Mouse (Mus musculus) heart, adult 2 months (tissue): ENCODE data around the gene Syp. TPM values are rescaled to one million over a fixed set of nuclear protein-coding genes. Genes with fewer than 3 reads are reported as not detected.

Source experiments
- DNase-seq, 2 experiments: peaks; one replicate each; pipeline ENCODE4 v3.0.0; 2021
- H3K27ac ChIP-seq: fragments of 200-600 bp; 2 replicates; pipeline ENCODE4 v1.8.1; 2022
- H3K27me3 ChIP-seq: fragments of 200-500 bp; 2 replicates; pipeline ENCODE4 v1.6.1; 2012; ENCODE audit warnings: mild to moderate bottlenecking, low read length, inconsistent platforms, mixed read lengths; ENCODE audit not compliant: control insufficient read depth, insufficient read depth
- H3K36me3 ChIP-seq: fragments of 200-500 bp; 2 replicates; pipeline ENCODE4 v1.6.1; 2012; ENCODE audit warnings: low read length, inconsistent platforms; ENCODE audit not compliant: control insufficient read depth, insufficient read depth
- H3K4me1 ChIP-seq: fragments of 200-500 bp; 2 replicates; pipeline ENCODE4 v1.6.1; 2011; ENCODE audit warnings: low read length; ENCODE audit not compliant: control insufficient read depth, insufficient read depth
- H3K4me3 ChIP-seq: fragments of 200-600 bp; 2 replicates; pipeline ENCODE4 v1.8.1; 2022
- H3K79me2 ChIP-seq: fragments of 200-500 bp; replicated peaks from 2 replicates; pipeline ENCODE4 v1.6.1; 2012; ENCODE audit warnings: mild to moderate bottlenecking, inconsistent platforms, low read length, moderate library complexity, mixed read lengths; ENCODE audit not compliant: control insufficient read depth, insufficient read depth
- H3K9ac ChIP-seq: fragments of 200-500 bp; 2 replicates; pipeline ENCODE4 v1.6.1; 2012; ENCODE audit warnings: low read depth, mild to moderate bottlenecking, control low read depth, inconsistent platforms, low read length, mixed read lengths
- CTCF ChIP-seq: fragments of 200-600 bp; IDR thresholded peaks from 2 replicates; pipeline ENCODE4 v1.8.1; 2022; ENCODE audit warnings: antibody characterized with exemption, mild to moderate bottlenecking, moderate library complexity
- EP300 ChIP-seq: fragments of 200-500 bp; IDR thresholded peaks from 2 replicates; pipeline ENCODE4 v1.6.1; 2011; ENCODE audit warnings: low read depth, low read length, control low read depth; ENCODE audit not compliant: insufficient read depth
- POLR2A ChIP-seq: fragments of 200-500 bp; IDR thresholded peaks from 2 replicates; pipeline ENCODE4 v1.6.1; 2011; ENCODE audit warnings: mild to moderate bottlenecking, low read depth, low read length, control low read depth; ENCODE audit not compliant: insufficient read depth
- WGBS: fragments of 180-500 bp; shearing (Covaris S2); methylation state at CpG from one replicate; pipeline ENCODE4 v1.1.7; 2018; 5-methylcytosine and 5-hydroxymethylcytosine counted together
- intact Hi-C: fragments of 180-260 bp; cut with DNase I; formaldehyde crosslinking; loops from one replicate; pipeline ENCODE4 v1.15.1; 2025
- polyA plus RNA-seq: library from polyadenylated mRNA; depleted of rRNA; stranded (reverse); fragments of >200 nt; gene quantifications from 2 replicates; pipeline ENCODE4 v1.2.3, GENCODE M21; 2012
- total RNA-seq, 2 experiments: library from RNA; stranded (reverse); gene quantifications; 2 replicates each; pipeline ENCODE4 v1.2.3; 2021

Syp gene
- total and polyA plus RNA-seq, 3 experiments, result 2.6 to 4.2 (median 3.4) TPM

GRCm38 (mm10) chrX:7665739-7666502, 27.6 kb downstream of the Syp start:
- Histone ChIP-seq H3K4me3 (no peak overlapping the region), H3K4me1 (peaks cover 8% of the 10 kb centered on the region), H3K36me3 (peaks cover 15% of the 10 kb centered on the region), H3K27me3 (no peaks in the 10 kb centered on the region), H3K9ac (no peak overlapping the region; the same call in 1 of the 2 replicates), H3K79me2 (no peaks in the 10 kb centered on the region), H3K27ac (no peak overlapping the region)
- no peak for TF ChIP-seq CTCF
- TF ChIP-seq EP300, result no peak
- no peak for TF ChIP-seq POLR2A
- WGBS, result 70% methylated on average over 21 of the region's 21 CpGs
- intact Hi-C loops, result no loop called here
- no peak for DNase-seq

GRCm38 (mm10) chrX:7670390-7670881, 32.2 kb downstream of the Syp start:
- peak; percentile 82 to 84 for DNase-seq
- Histone ChIP-seq H3K36me3 (peaks cover 4% of the 10 kb centered on the region), H3K79me2 (no peaks in the 10 kb centered on the region), H3K9ac (peak overlapping the region; percentile 87), H3K4me1 (peaks cover 3% of the 10 kb centered on the region; the same call in 1 of the 2 replicates), H3K4me3 (peak overlapping the region; percentile 59), H3K27ac (peak overlapping the region; percentile 74), H3K27me3 (no peaks in the 10 kb centered on the region)
- 19% methylated on average over 19 of the region's 19 CpGs for WGBS
- intact Hi-C loops, result no loop called here
- TF ChIP-seq EP300 (no peak), POLR2A (no peak), CTCF (no peak)

GRCm38 (mm10) chrX:7670921-7671623, 32.8 kb downstream of the Syp start, which contains the start of gene Plp2:
Plp2 (minus strand) TSS chrX:7671390.
- peak; percentile 64 to 67 for DNase-seq
- TF ChIP-seq CTCF (no peak), POLR2A (peak; percentile 24; the same call in 1 of the 2 replicates)

GRCm38 (mm10) chrX:7672739-7673138, 34.5 kb downstream of the Syp start:
- intact Hi-C loops, result no loop called here
- H3K27ac ChIP-seq, result no peak overlapping the region
- DNase-seq, result no peak

More at GRCm38 (mm10) chrX:7670921-7671623, 32.8 kb downstream of the Syp start, which contains the start of gene Plp2:
- Histone ChIP-seq H3K4me3 (peak within 1 kb of the TSS; percentile 59), H3K9ac (peak within 1 kb of the TSS; percentile 87), H3K79me2 (no peaks in the 10 kb centered on the region), H3K4me1 (peaks cover 3% of the 10 kb centered on the region; the same call in 1 of the 2 replicates), H3K36me3 (peaks cover under 1% of the 10 kb centered on the region), H3K27me3 (no peaks in the 10 kb centered on the region), H3K27ac (peak within 1 kb of the TSS; percentile 74)
- 17% methylated on average over 36 of the region's 36 CpGs for WGBS
- intact Hi-C loops, result no loop called here

GRCm38 (mm10) chrX:7673578-7674281, 35.5 kb downstream of the Syp start:
- no peaks in the 10 kb centered on the region for H3K79me2 ChIP-seq
- no peaks in the 10 kb centered on the region; the same call in 1 of the 2 replicates for H3K36me3 ChIP-seq
- intact Hi-C loops, result no loop called here
- 45% methylated on average over 12 of the region's 12 CpGs for WGBS
- H3K9ac ChIP-seq, result no peak overlapping the region
- peaks cover 3% of the 10 kb centered on the region; the same call in 1 of the 2 replicates for H3K4me1 ChIP-seq
- TF ChIP-seq CTCF (no peak), POLR2A (no peak), EP300 (no peak)
- no peak overlapping the region; the same call in 1 of the 2 replicates for H3K27ac ChIP-seq
- no peak overlapping the region for H3K4me3 ChIP-seq
- peak in 1 of 2 experiments; percentile 20 for DNase-seq
- no peaks in the 10 kb centered on the region for H3K27me3 ChIP-seq

More at GRCm38 (mm10) chrX:7672739-7673138, 34.5 kb downstream of the Syp start:
- TF ChIP-seq EP300 (no peak), CTCF (no peak), POLR2A (no peak)
- Histone ChIP-seq H3K79me2 (no peaks in the 10 kb centered on the region), H3K27me3 (no peaks in the 10 kb centered on the region), H3K36me3 (no peaks in the 10 kb centered on the region; the same call in 1 of the 2 replicates), H3K4me3 (no peak overlapping the region), H3K9ac (no peak overlapping the region), H3K4me1 (peaks cover 3% of the 10 kb centered on the region; the same call in 1 of the 2 replicates)
- 45% methylated on average over 6 of the region's 6 CpGs for WGBS
